Mouse (Mus musculus) limb, embryonic 13.5 days (tissue): ENCODE measurements at regions not wholly inside any gene's neighbourhood (a gene's known extent, or its start where the extent isn't known, plus 50 kb on each side); places are given as distances from the start of the nearest gene placed in this dataset.
A peak's percentile ranks its signal among the peaks of the same experiment; 100 is the strongest.

Experiments used
- ATAC-seq: fragments of 200-750 bp; cut with Nextera tagmentation; 2 replicates; pipeline ENCODE4 v1.8.0; 2017; ENCODE audit warnings: low read depth, moderate number of reproducible peaks, moderate TSS enrichment; ENCODE audit not compliant: low FRiP score
- H3K27ac ChIP-seq: fragments of 300-500 bp; sonication (generic); 2 replicates; pipeline ENCODE4 v1.5.1; 2015; ENCODE audit warnings: inconsistent platforms, mild to moderate bottlenecking, moderate library complexity
- H3K27me3 ChIP-seq: fragments of 300-500 bp; sonication (generic); 2 replicates; pipeline ENCODE4 v1.6.1; 2015; ENCODE audit warnings: mild to moderate bottlenecking, inconsistent platforms
- H3K36me3 ChIP-seq: fragments of 300-500 bp; sonication (generic); 2 replicates; pipeline ENCODE4 v1.6.1; 2015; ENCODE audit warnings: inconsistent platforms, mild to moderate bottlenecking, moderate library complexity
- H3K4me1 ChIP-seq: fragments of 300-500 bp; sonication (generic); 2 replicates; pipeline ENCODE4 v1.6.1; 2015; ENCODE audit warnings: inconsistent platforms
- H3K4me2 ChIP-seq: fragments of 300-500 bp; sonication (generic); replicated peaks from 2 replicates; pipeline ENCODE4 v1.6.1; 2015; ENCODE audit warnings: inconsistent platforms, mild to moderate bottlenecking, moderate library complexity
- H3K4me3 ChIP-seq: fragments of 300-500 bp; sonication (generic); 2 replicates; pipeline ENCODE4 v1.5.1; 2015; ENCODE audit warnings: moderate library complexity, mild to moderate bottlenecking, inconsistent platforms
- H3K9ac ChIP-seq: fragments of 300-500 bp; sonication (generic); 2 replicates; pipeline ENCODE4 v1.6.1; 2015; ENCODE audit warnings: mild to moderate bottlenecking, inconsistent platforms
- H3K9me3 ChIP-seq: fragments of 300-500 bp; sonication (generic); 2 replicates; pipeline ENCODE4 v1.6.1; 2016; ENCODE audit warnings: inconsistent platforms
- WGBS: fragments of 180-500 bp; shearing (Covaris S2); methylation state at CpG from one replicate; pipeline ENCODE4 v1.1.7; 2015; 5-methylcytosine and 5-hydroxymethylcytosine counted together

GRCm38 (mm10) chr16:29934649-29935048 is 129.5 kb upstream of the Hes1 start:
- no peak overlapping the region for H3K4me3 ChIP-seq
- H3K27me3 ChIP-seq, result peaks cover 46% of the 10 kb centered on the region
- ATAC-seq, result no peak
- H3K9me3 ChIP-seq, result no peaks in the 10 kb centered on the region
- no peak overlapping the region for H3K4me2 ChIP-seq
- WGBS, result 74% methylated on average over 1 of the region's 1 CpGs
- H3K9ac ChIP-seq, result no peak overlapping the region
- no peak overlapping the region for H3K27ac ChIP-seq
- no peaks in the 10 kb centered on the region for H3K36me3 ChIP-seq
- peaks cover 20% of the 10 kb centered on the region for H3K4me1 ChIP-seq

- Histone ChIP-seq H3K4me3 (no peak overlapping the region), H3K27me3 (peaks cover 53% of the 10 kb centered on the region), H3K4me1 (peaks cover 26% of the 10 kb centered on the region), H3K36me3 (no peaks in the 10 kb centered on the region), H3K27ac (no peak overlapping the region), H3K9me3 (no peaks in the 10 kb centered on the region), H3K4me2 (no peak overlapping the region), H3K9ac (no peak overlapping the region)
- 88% methylated on average over 9 of the region's 9 CpGs for WGBS
- no peak for ATAC-seq
Measured at GRCm38 (mm10) chr16:29938700-29939099, 125.5 kb upstream of the Hes1 start.

DNA sequence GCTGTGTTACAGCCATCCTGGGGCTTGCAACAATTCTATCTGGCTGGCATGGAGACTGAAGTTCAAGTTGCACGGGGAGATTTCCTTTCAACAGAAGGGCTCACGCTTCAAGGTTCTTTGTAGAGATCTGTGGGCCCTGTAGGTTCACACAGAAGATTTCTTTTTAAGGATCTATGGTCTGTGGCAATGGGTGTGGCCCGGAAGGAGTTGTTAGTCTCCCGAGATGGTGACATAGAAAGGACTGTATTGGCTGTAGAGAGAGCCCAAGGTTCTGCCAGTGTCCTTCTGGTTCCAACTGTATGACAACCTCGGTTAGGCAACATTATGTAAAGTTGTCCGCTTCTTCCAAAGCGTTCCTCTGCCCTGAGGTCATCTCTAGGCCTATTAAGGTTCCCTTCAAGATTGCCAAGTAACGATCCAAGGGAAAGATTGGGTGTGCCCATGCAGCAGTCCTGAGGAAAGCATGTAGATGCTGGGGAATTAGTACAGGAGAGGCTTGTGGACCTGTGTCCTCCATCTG is 124.8 kb upstream of the Hes1 start:
- Histone ChIP-seq H3K9me3 (no peaks in the 10 kb centered on the region), H3K9ac (no peak overlapping the region), H3K4me1 (peaks cover 26% of the 10 kb centered on the region), H3K36me3 (no peaks in the 10 kb centered on the region), H3K27me3 (peaks cover 53% of the 10 kb centered on the region), H3K4me2 (peak overlapping the region; percentile 31), H3K27ac (no peak overlapping the region), H3K4me3 (no peak overlapping the region)
- WGBS, result 64% methylated on average over 8 of the region's 8 CpGs
- no peak for ATAC-seq

- peak; percentile 80 for ATAC-seq
- WGBS, result 13% methylated on average over 12 of the region's 12 CpGs
- H3K27me3 ChIP-seq, result peaks cover 53% of the 10 kb centered on the region
- H3K4me2 ChIP-seq, result peak overlapping the region; percentile 42
- H3K27ac ChIP-seq, result no peak overlapping the region; the same call in 1 of the 2 replicates
- no peak overlapping the region for H3K9ac ChIP-seq
- peaks cover 30% of the 10 kb centered on the region for H3K4me1 ChIP-seq
- H3K9me3 ChIP-seq, result no peaks in the 10 kb centered on the region
- no peaks in the 10 kb centered on the region for H3K36me3 ChIP-seq
- H3K4me3 ChIP-seq, result no peak overlapping the region
Measured at GRCm38 (mm10) chr16:29939869-29940707, 124.1 kb upstream of the Hes1 start.

GRCm38 (mm10) chr16:29942111-29942510 is 122.1 kb upstream of the Hes1 start:
- WGBS, result 33% methylated on average over 7 of the region's 7 CpGs
- Histone ChIP-seq H3K4me1 (peaks cover 50% of the 10 kb centered on the region), H3K36me3 (no peaks in the 10 kb centered on the region), H3K4me3 (no peak overlapping the region), H3K4me2 (no peak overlapping the region), H3K27me3 (peaks cover 37% of the 10 kb centered on the region), H3K9ac (no peak overlapping the region), H3K27ac (no peak overlapping the region), H3K9me3 (no peaks in the 10 kb centered on the region)
- ATAC-seq, result no peak

- Histone ChIP-seq H3K27me3 (peaks cover 22% of the 10 kb centered on the region), H3K36me3 (no peaks in the 10 kb centered on the region), H3K9ac (no peak overlapping the region), H3K4me2 (no peak overlapping the region), H3K4me3 (no peak overlapping the region), H3K9me3 (no peaks in the 10 kb centered on the region), H3K4me1 (peaks cover 50% of the 10 kb centered on the region), H3K27ac (no peak overlapping the region)
- 81% methylated on average over 10 of the region's 10 CpGs for WGBS
- ATAC-seq, result no peak
Measured at GRCm38 (mm10) chr16:29943963-29944860, 120.0 kb upstream of the Hes1 start.

GRCm38 (mm10) chr16:29944966-29945365 is 119.2 kb upstream of the Hes1 start:
- Histone ChIP-seq H3K4me3 (no peak overlapping the region), H3K27ac (no peak overlapping the region), H3K4me1 (peaks cover 47% of the 10 kb centered on the region), H3K36me3 (no peaks in the 10 kb centered on the region), H3K4me2 (no peak overlapping the region), H3K9me3 (no peaks in the 10 kb centered on the region), H3K27me3 (peaks cover 18% of the 10 kb centered on the region), H3K9ac (no peak overlapping the region)
- ATAC-seq, result no peak
- WGBS, result 63% methylated on average over 5 of the region's 5 CpGs

DNA sequence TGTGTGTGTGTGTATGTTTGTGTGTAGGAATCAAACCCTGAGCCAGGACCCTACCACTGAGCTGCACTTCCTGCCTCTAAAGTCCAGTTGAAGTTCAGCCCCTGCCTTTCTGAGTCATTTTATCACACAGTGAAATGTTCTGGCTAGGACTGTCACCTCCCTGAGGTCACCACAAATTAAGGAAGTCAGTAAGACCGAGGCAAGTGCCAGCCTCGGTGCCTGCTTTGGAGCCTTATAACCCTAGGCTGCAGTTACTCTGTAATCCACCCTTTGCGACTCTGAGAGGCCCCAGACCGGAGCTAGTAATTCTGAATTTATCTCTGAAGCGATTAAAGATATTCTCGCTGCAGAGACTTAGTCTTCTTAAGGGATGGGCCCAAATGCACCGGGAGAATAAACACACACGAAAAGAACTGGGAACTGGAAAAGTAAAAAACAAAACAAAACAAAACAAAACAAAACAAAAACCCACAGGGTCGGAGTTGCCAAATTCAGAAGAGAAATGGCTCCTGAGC is 118.8 kb upstream of the Hes1 start:
- H3K9ac ChIP-seq, result peak overlapping the region; percentile 67
- no peaks in the 10 kb centered on the region for H3K36me3 ChIP-seq
- H3K4me1 ChIP-seq, result peaks cover 47% of the 10 kb centered on the region
- peak overlapping the region; percentile 41 for H3K4me3 ChIP-seq
- 8% methylated on average over 9 of the region's 9 CpGs for WGBS
- H3K4me2 ChIP-seq, result peak overlapping the region; percentile 81
- H3K27me3 ChIP-seq, result peaks cover 18% of the 10 kb centered on the region
- ATAC-seq, result no peak
- peak overlapping the region; percentile 87 for H3K27ac ChIP-seq
- no peaks in the 10 kb centered on the region for H3K9me3 ChIP-seq

GRCm38 (mm10) chr16:29945891-29946598 is 118.1 kb upstream of the Hes1 start:
- no peaks in the 10 kb centered on the region for H3K36me3 ChIP-seq
- peak overlapping the region; percentile 67 for H3K9ac ChIP-seq
- H3K27ac ChIP-seq, result peak overlapping the region; percentile 87
- H3K4me1 ChIP-seq, result peaks cover 47% of the 10 kb centered on the region
- peak overlapping the region; percentile 81 for H3K4me2 ChIP-seq
- no peaks in the 10 kb centered on the region for H3K9me3 ChIP-seq
- peak; percentile 65 for ATAC-seq
- H3K27me3 ChIP-seq, result peaks cover 18% of the 10 kb centered on the region
- 2% methylated on average over 39 of the region's 39 CpGs for WGBS
- peak overlapping the region; percentile 41 for H3K4me3 ChIP-seq

GRCm38 (mm10) chr16:29946966-29947365 is 117.2 kb upstream of the Hes1 start:
- Histone ChIP-seq H3K4me3 (no peak overlapping the region), H3K9me3 (no peaks in the 10 kb centered on the region), H3K27me3 (peaks cover 18% of the 10 kb centered on the region), H3K4me1 (peaks cover 52% of the 10 kb centered on the region), H3K9ac (no peak overlapping the region), H3K27ac (no peak overlapping the region), H3K4me2 (no peak overlapping the region), H3K36me3 (no peaks in the 10 kb centered on the region)
- ATAC-seq, result no peak
- 72% methylated on average over 5 of the region's 5 CpGs for WGBS

- Histone ChIP-seq H3K4me1 (peaks cover 59% of the 10 kb centered on the region), H3K36me3 (no peaks in the 10 kb centered on the region), H3K4me2 (no peak overlapping the region), H3K9ac (no peak overlapping the region), H3K4me3 (no peak overlapping the region), H3K27ac (no peak overlapping the region), H3K27me3 (peaks cover 14% of the 10 kb centered on the region), H3K9me3 (no peaks in the 10 kb centered on the region)
- WGBS, result 81% methylated on average over 5 of the region's 5 CpGs
- no peak for ATAC-seq
Measured at GRCm38 (mm10) chr16:29947670-29948069, 116.5 kb upstream of the Hes1 start.
